Mouse (Mus musculus) lung, embryonic 16.5 days (tissue): ENCODE results near the gene Dennd1b. TPM values are rescaled to one million over a fixed set of nuclear protein-coding genes. Genes with fewer than 3 reads are reported as not detected.

Experiments used
- ATAC-seq: fragments of 200-750 bp; cut with Nextera tagmentation; 2 replicates; pipeline ENCODE4 v1.8.0; 2017; ENCODE audit warnings: low read depth, mild to moderate bottlenecking, moderate library complexity
- H3K27ac ChIP-seq: fragments of 300-500 bp; sonication (generic); 2 replicates; pipeline ENCODE4 v1.5.1; 2014; ENCODE audit warnings: mild to moderate bottlenecking, control low read depth, low read length
- H3K27me3 ChIP-seq: fragments of 300-500 bp; sonication (generic); 2 replicates; pipeline ENCODE4 v1.6.1; 2014; ENCODE audit warnings: low read depth, low read length, mixed read lengths; ENCODE audit not compliant: control insufficient read depth, insufficient read depth
- H3K36me3 ChIP-seq: fragments of 300-500 bp; sonication (generic); 2 replicates; pipeline ENCODE4 v1.6.1; 2014; ENCODE audit warnings: low read length; ENCODE audit not compliant: control insufficient read depth, insufficient read depth
- H3K4me1 ChIP-seq: fragments of 300-500 bp; sonication (generic); replicated peaks from 2 replicates; pipeline ENCODE4 v1.6.1; 2014; ENCODE audit warnings: low read length, mixed read lengths; ENCODE audit not compliant: control insufficient read depth, insufficient read depth
- H3K4me2 ChIP-seq: fragments of 300-500 bp; sonication (generic); 2 replicates; pipeline ENCODE4 v1.6.1; 2014; ENCODE audit warnings: low read depth, low read length, control low read depth
- H3K4me3 ChIP-seq: fragments of 300-500 bp; sonication (generic); 2 replicates; pipeline ENCODE4 v1.5.1; 2014; ENCODE audit warnings: mild to moderate bottlenecking, low read length, control low read depth
- H3K9ac ChIP-seq: fragments of 300-500 bp; sonication (generic); 2 replicates; pipeline ENCODE4 v1.6.1; 2014; ENCODE audit warnings: low read length, control low read depth
- H3K9me3 ChIP-seq: fragments of 300-500 bp; sonication (generic); 2 replicates; pipeline ENCODE4 v1.6.1; 2016; ENCODE audit warnings: low read length; ENCODE audit not compliant: control insufficient read depth
- WGBS: fragments of 180-500 bp; shearing (Covaris S2); extraction: QIAGEN DNeasy Blood & Tissue Kit; methylation state at CpG from one replicate; pipeline ENCODE4 v1.1.7; 2014; 5-methylcytosine and 5-hydroxymethylcytosine counted together
- polyA plus RNA-seq: library from polyadenylated mRNA; unstranded; fragments of >200 nt; fragmentation: Nextera tagmentation; extraction: Ambion mirVana; gene quantifications from 2 replicates; pipeline ENCODE4 v1.2.1, GENCODE M21; 2015

Dennd1b gene
- polyA plus RNA-seq, 1 experiment from 2014 or later, result 9.1 TPM

DNA sequence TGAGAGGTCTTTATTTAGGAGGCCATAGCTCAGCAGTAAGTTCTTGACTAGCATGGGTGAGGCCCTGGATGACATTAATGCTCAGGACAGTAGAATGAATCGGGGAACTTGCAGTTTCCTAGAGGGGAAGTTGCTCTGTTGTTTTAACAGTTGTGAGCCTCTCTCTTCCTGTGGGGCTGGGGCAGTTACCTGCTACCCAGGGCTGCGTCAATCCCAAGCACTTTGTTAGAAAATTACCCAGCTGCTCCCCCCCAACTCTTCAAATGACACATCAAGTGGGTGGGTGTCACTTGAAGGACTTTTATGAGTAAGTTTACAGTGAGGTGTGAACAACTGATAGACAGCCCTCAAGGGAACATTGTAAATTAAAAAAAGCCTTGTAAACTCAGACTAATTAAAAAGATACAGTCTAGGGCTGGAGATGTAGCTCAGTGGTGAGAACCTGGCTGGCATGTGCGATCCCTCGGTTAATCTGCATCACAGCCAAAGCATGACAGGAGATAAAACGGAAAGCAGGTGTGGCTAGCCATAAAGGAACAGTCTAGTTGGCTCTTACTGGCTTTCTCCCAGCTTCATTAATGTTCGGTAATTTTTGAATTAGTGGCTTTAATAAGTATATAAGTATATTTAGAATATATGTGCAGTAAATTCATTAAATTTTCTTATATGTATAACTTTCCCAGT is 10.4 kb downstream of the Dennd1b start:
- WGBS, result 71% methylated on average over 6 of the region's 6 CpGs
- Histone ChIP-seq H3K36me3 (no peaks in the 10 kb centered on the region), H3K27me3 (no peaks in the 10 kb centered on the region), H3K27ac (no peak overlapping the region), H3K4me2 (no peak overlapping the region), H3K9ac (no peak overlapping the region), H3K9me3 (no peaks in the 10 kb centered on the region), H3K4me3 (no peak overlapping the region), H3K4me1 (no peaks in the 10 kb centered on the region)
- no peak for ATAC-seq

DNA sequence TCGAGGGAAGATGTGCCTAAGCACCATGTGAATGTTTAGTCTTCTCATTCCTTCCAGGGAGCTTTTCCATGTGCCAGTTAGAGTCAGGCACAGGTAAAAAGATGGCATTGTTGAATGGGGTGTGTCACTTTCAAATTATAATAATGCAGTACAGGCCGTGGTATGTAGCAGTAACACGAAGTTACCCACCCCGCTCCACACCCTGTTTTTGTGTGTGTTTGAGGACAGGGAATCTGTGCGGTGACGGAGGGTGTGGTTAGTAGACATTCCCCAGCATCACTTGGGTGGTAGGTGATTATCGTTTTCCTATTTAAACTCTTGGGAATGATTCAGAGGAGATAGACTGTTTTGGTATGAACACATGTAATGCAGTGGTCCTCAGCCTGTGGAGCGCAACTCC is 11.6 kb downstream of the Dennd1b start:
- no peak overlapping the region for H3K27ac ChIP-seq
- no peaks in the 10 kb centered on the region for H3K4me1 ChIP-seq
- no peak for ATAC-seq
- H3K4me2 ChIP-seq, result no peak overlapping the region
- H3K27me3 ChIP-seq, result no peaks in the 10 kb centered on the region
- no peak overlapping the region for H3K9ac ChIP-seq
- WGBS, result 71% methylated on average over 8 of the region's 8 CpGs
- H3K9me3 ChIP-seq, result no peaks in the 10 kb centered on the region
- H3K4me3 ChIP-seq, result no peak overlapping the region
- H3K36me3 ChIP-seq, result no peaks in the 10 kb centered on the region

DNA sequence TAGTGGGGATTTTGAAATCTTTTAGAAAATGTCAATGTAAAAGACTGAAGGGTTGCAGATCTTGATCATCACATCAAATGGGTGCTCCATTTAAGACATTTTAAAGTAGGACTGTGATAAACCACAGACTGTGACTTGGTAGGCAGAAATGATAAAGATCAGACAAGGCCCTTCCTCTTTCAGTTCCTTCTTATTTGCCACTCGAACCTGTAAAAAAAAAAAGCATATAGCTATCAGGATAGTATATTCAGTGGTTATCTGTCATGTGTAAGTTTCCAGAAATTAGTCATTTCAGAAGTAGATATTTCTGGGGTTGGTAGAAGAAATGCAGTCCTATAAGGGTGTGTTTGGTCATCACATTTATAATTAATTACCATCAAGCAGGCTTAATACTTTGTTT is 12.7 kb downstream of the Dennd1b start:
- Histone ChIP-seq H3K27me3 (no peaks in the 10 kb centered on the region), H3K36me3 (no peaks in the 10 kb centered on the region), H3K27ac (no peak overlapping the region), H3K4me3 (no peak overlapping the region), H3K9me3 (no peaks in the 10 kb centered on the region), H3K4me2 (no peak overlapping the region), H3K4me1 (no peaks in the 10 kb centered on the region), H3K9ac (no peak overlapping the region)
- ATAC-seq, result no peak
- WGBS, result 43% methylated on average over 1 of the region's 1 CpGs

DNA sequence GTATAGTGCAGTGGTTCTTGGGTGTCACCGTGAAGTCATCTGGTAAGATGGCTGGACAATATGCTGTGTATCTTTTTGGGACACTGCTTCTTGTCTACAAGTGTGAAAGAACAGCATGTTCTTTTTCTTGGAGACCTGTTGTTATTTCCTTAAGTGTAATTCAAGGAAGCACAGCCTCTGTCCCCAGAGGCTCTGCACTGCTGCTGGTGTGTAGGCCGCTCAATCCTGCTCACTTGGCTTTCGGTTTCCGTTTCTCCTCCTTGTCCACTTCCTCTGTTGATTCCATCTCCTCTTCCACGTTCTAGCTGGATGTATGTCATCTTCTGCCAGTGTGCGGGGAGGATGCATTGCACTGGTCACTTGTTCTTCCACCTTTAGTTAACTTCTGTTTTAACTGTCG is 19.0 kb downstream of the Dennd1b start:
- no peak overlapping the region for H3K4me2 ChIP-seq
- H3K36me3 ChIP-seq, result no peaks in the 10 kb centered on the region
- 76% methylated on average over 7 of the region's 7 CpGs for WGBS
- ATAC-seq, result no peak
- H3K4me3 ChIP-seq, result no peak overlapping the region
- H3K4me1 ChIP-seq, result peaks cover 9% of the 10 kb centered on the region
- no peaks in the 10 kb centered on the region for H3K9me3 ChIP-seq
- no peak overlapping the region for H3K27ac ChIP-seq
- H3K9ac ChIP-seq, result no peak overlapping the region
- no peaks in the 10 kb centered on the region for H3K27me3 ChIP-seq

DNA sequence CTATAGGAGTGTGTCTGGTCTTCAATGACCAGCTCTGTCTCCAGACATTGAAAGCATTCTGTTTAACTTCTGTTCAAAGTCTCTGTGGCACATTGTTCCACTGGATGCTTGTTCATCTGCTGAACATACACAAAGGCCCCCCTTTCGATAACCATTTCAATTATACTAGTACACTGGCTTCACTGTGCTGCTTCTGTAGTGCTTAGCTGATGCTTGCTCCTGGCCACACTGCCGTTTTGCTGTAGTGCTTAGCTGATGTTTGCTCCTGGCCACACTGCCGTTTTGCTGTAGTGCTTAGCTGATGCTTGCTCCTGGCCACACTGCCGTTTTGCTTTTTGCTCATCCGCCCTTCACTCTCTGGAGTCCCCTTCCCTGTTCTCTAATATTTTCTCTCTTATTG is 19.4 kb downstream of the Dennd1b start:
- H3K9ac ChIP-seq, result no peak overlapping the region
- no peaks in the 10 kb centered on the region for H3K27me3 ChIP-seq
- no peak overlapping the region for H3K27ac ChIP-seq
- no peak overlapping the region for H3K4me3 ChIP-seq
- ATAC-seq, result no peak
- 59% methylated on average over 5 of the region's 5 CpGs for WGBS
- H3K36me3 ChIP-seq, result no peaks in the 10 kb centered on the region
- peaks cover 9% of the 10 kb centered on the region for H3K4me1 ChIP-seq
- no peak overlapping the region for H3K4me2 ChIP-seq
- no peaks in the 10 kb centered on the region for H3K9me3 ChIP-seq

DNA sequence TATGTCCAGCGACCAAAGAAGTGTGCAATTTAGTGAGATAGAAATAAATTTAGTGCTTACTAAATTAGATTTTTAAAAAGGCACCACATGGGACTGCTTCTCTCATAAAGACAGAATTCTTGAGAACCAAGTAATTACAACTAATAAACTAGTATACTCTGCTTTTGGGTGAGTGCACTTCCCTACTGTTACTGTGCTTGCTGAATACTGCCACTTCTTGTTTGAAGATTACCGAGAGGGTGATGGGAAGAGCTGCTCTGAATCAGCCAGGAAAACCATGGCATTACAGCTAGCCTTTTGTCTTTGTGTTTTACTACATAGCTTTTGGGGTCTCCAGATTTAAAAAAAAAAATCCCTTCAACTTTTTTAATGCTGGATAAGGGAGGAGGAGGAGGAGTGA is 19.8 kb downstream of the Dennd1b start:
- Histone ChIP-seq H3K4me3 (no peak overlapping the region), H3K4me1 (peaks cover 9% of the 10 kb centered on the region), H3K9ac (no peak overlapping the region), H3K4me2 (no peak overlapping the region), H3K27me3 (no peaks in the 10 kb centered on the region), H3K27ac (no peak overlapping the region), H3K9me3 (no peaks in the 10 kb centered on the region), H3K36me3 (no peaks in the 10 kb centered on the region)
- 43% methylated on average over 2 of the region's 2 CpGs for WGBS
- no peak for ATAC-seq

DNA sequence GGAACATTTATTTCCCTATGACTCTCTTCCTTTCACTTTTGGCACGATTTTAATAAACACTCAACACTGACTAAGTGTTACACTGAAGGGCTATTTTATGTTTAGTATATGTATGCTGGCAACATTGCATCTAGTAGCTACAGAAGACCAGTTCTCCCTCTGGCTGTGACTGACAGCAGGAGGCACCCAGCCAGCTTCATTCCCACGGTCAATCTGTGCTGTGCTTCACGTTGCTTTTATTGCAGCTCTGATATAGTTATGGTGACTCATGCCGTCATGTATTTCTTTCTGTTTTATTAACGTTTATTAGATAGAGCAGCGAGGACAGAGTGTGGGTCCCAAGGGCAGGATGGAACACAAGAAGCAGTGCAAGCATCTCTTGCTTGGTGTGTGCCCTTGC is 20.2 kb downstream of the Dennd1b start:
- Histone ChIP-seq H3K27me3 (no peaks in the 10 kb centered on the region), H3K4me2 (peak overlapping the region; percentile 25; the same call in 1 of the 2 replicates), H3K36me3 (no peaks in the 10 kb centered on the region), H3K9me3 (no peaks in the 10 kb centered on the region), H3K4me1 (peaks cover 9% of the 10 kb centered on the region), H3K9ac (no peak overlapping the region), H3K4me3 (no peak overlapping the region), H3K27ac (no peak overlapping the region; the same call in 1 of the 2 replicates)
- peak; percentile 38; the same call in 1 of the 2 replicates for ATAC-seq
- 43% methylated on average over 6 of the region's 6 CpGs for WGBS

DNA sequence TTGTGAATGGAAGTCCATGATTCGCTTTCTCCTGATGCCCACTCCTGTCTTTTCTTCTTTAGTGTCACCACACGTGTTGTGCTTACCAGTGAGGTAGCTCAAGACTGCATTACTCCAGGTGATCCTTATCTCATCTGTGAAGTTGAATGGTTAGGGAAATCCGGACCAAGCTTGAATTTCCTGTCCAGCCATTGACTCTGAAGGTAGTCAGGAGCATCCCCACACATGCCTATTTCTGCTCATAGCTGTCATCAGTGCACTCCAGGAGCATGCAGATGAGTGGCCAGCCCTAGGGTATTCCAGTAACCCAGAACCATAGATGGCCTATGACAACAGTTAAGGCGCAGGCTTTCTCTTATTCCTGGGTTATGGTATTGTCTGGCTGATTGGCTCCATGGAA is 20.9 kb downstream of the Dennd1b start:
- Histone ChIP-seq H3K9ac (no peak overlapping the region), H3K27me3 (no peaks in the 10 kb centered on the region), H3K4me1 (peaks cover 9% of the 10 kb centered on the region), H3K9me3 (no peaks in the 10 kb centered on the region), H3K4me3 (no peak overlapping the region), H3K4me2 (no peak overlapping the region), H3K36me3 (no peaks in the 10 kb centered on the region), H3K27ac (no peak overlapping the region)
- WGBS, result 71% methylated on average over 4 of the region's 4 CpGs
- no peak for ATAC-seq

DNA sequence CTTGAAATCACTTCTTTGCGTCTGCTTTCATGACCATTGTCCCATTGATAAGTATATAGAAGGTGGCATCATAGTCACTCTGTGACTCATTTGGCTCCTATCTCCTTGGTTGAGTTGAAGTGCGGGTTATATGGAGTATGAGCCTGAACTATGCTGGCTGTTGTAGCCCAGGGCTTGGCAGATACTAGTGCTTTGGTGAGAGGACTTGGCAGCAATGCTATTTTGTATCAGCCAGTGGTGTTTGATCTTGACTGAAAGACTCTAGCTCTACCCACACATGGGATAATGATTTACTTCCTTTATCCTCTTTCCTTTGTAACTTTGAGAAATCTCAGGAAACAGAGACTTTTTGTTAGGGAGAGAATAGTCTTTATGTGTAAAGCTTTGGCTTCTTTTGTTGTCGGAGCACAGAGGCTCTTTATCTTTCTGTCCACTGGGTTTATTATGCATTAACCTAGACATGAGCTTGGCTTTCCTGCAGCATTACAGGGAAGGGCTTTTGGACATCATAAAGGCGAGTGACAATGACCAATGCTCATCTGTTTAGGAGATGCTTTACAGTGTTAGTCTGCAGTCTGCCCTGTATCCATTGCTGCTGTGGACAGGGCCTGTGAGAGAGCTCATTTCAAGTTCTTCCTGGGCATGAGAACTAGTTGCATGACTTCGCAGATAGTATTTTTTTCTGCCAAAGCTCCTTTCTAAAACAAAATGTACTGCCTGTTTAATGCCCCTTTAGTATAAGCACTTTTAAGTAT is 29.3 kb downstream of the Dennd1b start:
- Histone ChIP-seq H3K9me3 (no peaks in the 10 kb centered on the region), H3K36me3 (0 out of 2 replicates have a peak, but pooled peaks cover 3% of the 10 kb centered on the region), H3K27me3 (no peaks in the 10 kb centered on the region), H3K4me3 (no peak overlapping the region), H3K27ac (no peak overlapping the region), H3K9ac (no peak overlapping the region), H3K4me2 (no peak overlapping the region), H3K4me1 (peaks cover 5% of the 10 kb centered on the region; the same call in 1 of the 2 replicates)
- WGBS, result 54% methylated on average over 5 of the region's 5 CpGs
- peak; percentile 81 for ATAC-seq
